Mouse (Mus musculus) adrenal gland, adult 2 months (tissue): ENCODE data around the gene Tmeff1. TPM values are rescaled to one million over a fixed set of nuclear protein-coding genes. Genes with fewer than 3 reads are reported as not detected.
A peak's percentile ranks its signal among the peaks of the same experiment; 100 is the strongest.

ENCODE experiments used
- DNase-seq: peaks from one replicate; pipeline ENCODE4 v3.0.0; 2021
- polyA plus RNA-seq: library from polyadenylated mRNA; depleted of rRNA; stranded (reverse); fragments of >200 nt; gene quantifications from 2 replicates; pipeline ENCODE4 v1.2.3, GENCODE M21; 2012
- total RNA-seq, 2 experiments: library from RNA; stranded (reverse); gene quantifications; 2 replicates each; pipeline ENCODE4 v1.2.3; 2021

Tmeff1 gene
- total and polyA plus RNA-seq, 3 experiments, result 2.4 to 16.2 (median 9.8) TPM

- DNase-seq, result no peak
Measured at GRCm38 (mm10) chr4:48622246-48622645, 37.3 kb downstream of the Tmeff1 start.

- peak; percentile 38 for DNase-seq
Measured at GRCm38 (mm10) chr4:48622946-48623345, 38.0 kb downstream of the Tmeff1 start.

- DNase-seq, result no peak
Measured at GRCm38 (mm10) chr4:48624961-48625360, 40.0 kb downstream of the Tmeff1 start.

- no peak for DNase-seq
Measured at GRCm38 (mm10) chr4:48625836-48626235, 40.9 kb downstream of the Tmeff1 start.

- no peak for DNase-seq
Measured at GRCm38 (mm10) chr4:48629445-48629844, 44.5 kb downstream of the Tmeff1 start.

- no peak for DNase-seq
Measured at GRCm38 (mm10) chr4:48633529-48633928, 48.6 kb downstream of the Tmeff1 start.

- DNase-seq, result no peak
Measured at GRCm38 (mm10) chr4:48634058-48634457, 49.1 kb downstream of the Tmeff1 start.

GRCm38 (mm10) chr4:48636831-48637230 is 51.9 kb downstream of the Tmeff1 start:
- no peak for DNase-seq

GRCm38 (mm10) chr4:48638132-48638531 is 53.2 kb downstream of the Tmeff1 start:
- no peak for DNase-seq

- DNase-seq, result no peak
Measured at GRCm38 (mm10) chr4:48639503-48639902, 54.5 kb downstream of the Tmeff1 start.

- DNase-seq, result no peak
Measured at GRCm38 (mm10) chr4:48643801-48644200, 58.8 kb downstream of the Tmeff1 start.

GRCm38 (mm10) chr4:48646143-48646542 is 61.2 kb downstream of the Tmeff1 start:
- no peak for DNase-seq

- DNase-seq, result no peak
Measured at GRCm38 (mm10) chr4:48650617-48651360, 65.8 kb downstream of the Tmeff1 start.

GRCm38 (mm10) chr4:48654118-48654517 is 69.1 kb downstream of the Tmeff1 start:
- no peak for DNase-seq

- DNase-seq, result no peak
Measured at GRCm38 (mm10) chr4:48656530-48656929, 71.6 kb downstream of the Tmeff1 start.

- DNase-seq, result no peak
Measured at GRCm38 (mm10) chr4:48660144-48660543, 75.2 kb downstream of the Tmeff1 start.

GRCm38 (mm10) chr4:48660619-48661575 is 75.9 kb downstream of the Tmeff1 start:
- no peak for DNase-seq

- no peak for DNase-seq
Measured at GRCm38 (mm10) chr4:48663271-48663670, 78.3 kb downstream of the Tmeff1 start, which contains the start of gene Cavin4. TSS of gene Cavin4 (plus strand) at chr4:48663514.

GRCm38 (mm10) chr4:48664021-48664420 is 79.0 kb downstream of the Tmeff1 start:
- DNase-seq, result no peak

GRCm38 (mm10) chr4:48667279-48667678 is 82.3 kb downstream of the Tmeff1 start:
- DNase-seq, result no peak

GRCm38 (mm10) chr4:48672915-48673314 is 87.9 kb downstream of the Tmeff1 start:
- no peak for DNase-seq

GRCm38 (mm10) chr4:48674412-48674811 is 89.4 kb downstream of the Tmeff1 start:
- no peak for DNase-seq
